Mouse (Mus musculus): ENCODE results near the gene Psg16.

Psg16 gene

DNA sequence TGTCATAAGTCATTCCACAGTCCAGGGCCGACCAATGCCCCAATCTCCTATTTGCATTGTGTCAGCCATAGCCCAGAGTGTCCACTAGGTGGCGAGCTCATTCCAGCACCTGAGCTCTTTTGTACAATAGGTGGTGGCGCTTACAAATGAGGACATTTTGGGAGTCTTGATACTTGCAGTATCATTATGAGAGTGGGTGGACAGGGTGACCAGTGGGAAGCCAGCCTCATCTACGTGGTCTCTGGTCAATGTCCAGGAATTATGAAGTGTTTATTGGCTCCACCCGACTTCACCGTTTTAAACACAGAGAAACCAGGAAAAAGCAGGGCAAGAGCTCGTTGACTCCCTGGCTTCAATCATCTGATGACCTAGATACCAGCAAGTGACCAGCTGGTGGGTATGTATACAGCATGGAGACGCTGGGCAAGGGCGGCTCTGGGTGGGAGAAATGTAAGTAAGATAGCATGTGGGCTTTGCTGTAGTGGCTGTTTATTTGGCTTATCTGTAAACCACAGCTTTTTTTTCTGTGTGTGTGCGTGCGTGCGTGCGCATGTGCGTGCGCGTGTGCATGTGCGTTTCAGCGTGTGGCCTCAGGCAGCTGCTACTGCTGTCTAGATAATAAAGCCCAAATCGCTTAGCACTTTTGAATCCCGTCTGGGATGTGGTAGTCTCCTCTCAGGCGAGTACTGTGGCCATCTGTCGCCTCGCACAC lies at the start of gene Psg16:
Gene Psg16, plus strand, starts transcription at position 137 of the 712 bp plus-strand sequence.
- DNase-seq (ENCODE audit: low spot score) = no peak

- no peak for DNase-seq (ENCODE audit: low spot score)
Measured at GRCm38 (mm10) chr7:17024141-17024540, 49.7 kb upstream of the Psg16 start.

- DNase-seq (ENCODE audit: low spot score) = no peak
Measured at GRCm38 (mm10) chr7:17024814-17025504, 48.9 kb upstream of the Psg16 start.

- no peak for DNase-seq (ENCODE audit: low spot score)
Measured at GRCm38 (mm10) chr7:17025505-17025894, 48.3 kb upstream of the Psg16 start.

- DNase-seq (ENCODE audit: low spot score) = no peak
Measured at GRCm38 (mm10) chr7:17025896-17026622, 47.8 kb upstream of the Psg16 start.

GRCm38 (mm10) chr7:17026710-17027587 lies 46.9 kb upstream of the Psg16 start:
- no peak for DNase-seq (ENCODE audit: low spot score)

GRCm38 (mm10) chr7:17027588-17028343 lies 46.1 kb upstream of the Psg16 start, which contains the start of gene Ppp5c:
Ppp5c (minus strand) TSS chr7:17027924.
- peak; percentile 87 for DNase-seq (ENCODE audit: low spot score)

DNA sequence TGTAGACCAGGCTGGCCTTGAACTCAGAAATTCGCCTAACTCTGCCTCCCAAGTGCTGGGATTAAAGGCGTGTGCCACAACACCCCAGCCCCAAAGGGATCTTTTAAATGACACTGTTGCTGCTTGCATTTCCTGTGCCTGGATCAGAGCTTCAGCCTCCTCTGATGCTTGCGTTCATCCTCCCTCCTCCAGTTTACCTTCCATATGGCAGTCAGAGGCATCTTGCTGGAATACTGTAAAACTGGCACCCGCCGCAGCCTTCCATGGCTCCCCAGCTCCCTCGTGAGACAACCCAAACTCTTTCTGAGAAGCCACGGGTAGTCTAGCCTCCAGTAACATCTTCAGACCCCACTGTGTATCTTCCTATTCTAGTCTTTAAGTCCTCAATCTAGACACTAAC lies 44.9 kb upstream of the Psg16 start:
- DNase-seq (ENCODE audit: low spot score) = no peak

GRCm38 (mm10) chr7:17030239-17030638 lies 43.6 kb upstream of the Psg16 start:
- no peak for DNase-seq (ENCODE audit: low spot score)

GRCm38 (mm10) chr7:17038018-17038695 lies 35.7 kb upstream of the Psg16 start:
- DNase-seq (ENCODE audit: low spot score) = no peak

GRCm38 (mm10) chr7:17039373-17039772 lies 34.5 kb upstream of the Psg16 start:
- no peak for DNase-seq (ENCODE audit: low spot score)

GRCm38 (mm10) chr7:17045743-17046142 lies 28.1 kb upstream of the Psg16 start:
- no peak for DNase-seq (ENCODE audit: low spot score)

DNA sequence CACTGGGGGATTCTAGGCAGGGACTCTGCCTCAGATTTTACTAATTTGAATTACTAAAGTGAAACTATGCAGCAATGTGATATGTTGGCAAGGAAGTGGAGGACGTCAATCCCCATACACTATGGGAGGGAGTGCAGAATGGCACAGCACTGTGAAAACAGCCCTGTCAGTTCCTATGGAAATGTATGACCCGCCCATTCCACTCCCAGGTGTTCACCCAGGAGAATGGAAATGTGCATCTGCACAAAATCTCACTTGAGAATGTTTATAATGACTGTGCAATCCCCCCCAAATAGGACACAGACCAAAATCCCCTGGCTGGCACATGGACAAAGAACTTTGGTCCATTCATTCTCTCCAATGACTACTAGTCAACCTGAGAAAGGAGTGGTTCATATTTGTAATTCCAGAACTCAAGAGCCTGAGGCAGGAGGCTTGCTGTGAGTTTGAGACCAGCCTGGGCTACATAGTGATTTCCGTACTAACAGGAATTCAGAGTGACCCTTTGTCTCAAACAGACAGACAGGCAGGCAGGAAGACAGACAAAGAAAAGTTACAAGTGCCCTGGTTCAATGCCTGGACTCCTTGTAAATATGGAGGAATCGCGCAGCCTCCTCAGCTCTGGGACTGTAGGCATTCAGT lies 26.7 kb upstream of the Psg16 start:
- DNase-seq (ENCODE audit: low spot score) = no peak

DNA sequence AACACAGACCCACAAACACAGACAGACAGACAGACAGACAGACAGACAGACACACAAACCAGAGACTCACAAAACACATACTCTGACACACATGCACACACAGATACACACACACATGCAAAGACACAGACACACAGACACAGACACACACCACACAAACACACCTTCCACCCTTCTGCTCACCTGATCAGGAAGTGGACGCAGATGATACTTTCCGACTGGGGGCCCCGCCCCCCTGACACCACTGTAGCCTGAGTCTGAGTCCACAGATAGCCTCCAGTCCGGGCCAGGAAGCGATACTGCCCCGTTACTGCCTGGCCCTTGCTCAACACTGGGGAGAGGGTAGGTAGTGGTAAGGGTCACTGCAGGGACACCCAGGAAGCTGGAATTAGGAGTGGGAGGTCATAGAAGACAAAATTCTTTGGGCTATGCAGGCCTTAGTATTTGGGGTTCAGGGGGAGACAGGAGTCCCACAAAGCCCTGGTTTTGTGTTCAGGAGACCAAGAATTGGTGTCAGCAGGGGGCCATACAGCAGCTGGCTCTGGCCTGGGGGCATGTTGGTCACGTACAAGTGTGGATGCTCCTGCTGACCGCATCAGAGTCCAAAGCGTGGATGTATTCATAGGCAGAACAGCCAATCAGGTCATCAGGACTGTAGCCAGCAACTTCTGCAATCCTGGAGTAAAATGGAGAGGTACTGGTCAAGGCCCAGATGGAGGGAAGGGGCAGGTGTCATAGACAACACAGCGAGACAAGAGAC lies 25.2 kb upstream of the Psg16 start:
- no peak for DNase-seq (ENCODE audit: low spot score)

- no peak for DNase-seq (ENCODE audit: low spot score)
Measured at GRCm38 (mm10) chr7:17050491-17050890, 23.3 kb upstream of the Psg16 start.

DNA sequence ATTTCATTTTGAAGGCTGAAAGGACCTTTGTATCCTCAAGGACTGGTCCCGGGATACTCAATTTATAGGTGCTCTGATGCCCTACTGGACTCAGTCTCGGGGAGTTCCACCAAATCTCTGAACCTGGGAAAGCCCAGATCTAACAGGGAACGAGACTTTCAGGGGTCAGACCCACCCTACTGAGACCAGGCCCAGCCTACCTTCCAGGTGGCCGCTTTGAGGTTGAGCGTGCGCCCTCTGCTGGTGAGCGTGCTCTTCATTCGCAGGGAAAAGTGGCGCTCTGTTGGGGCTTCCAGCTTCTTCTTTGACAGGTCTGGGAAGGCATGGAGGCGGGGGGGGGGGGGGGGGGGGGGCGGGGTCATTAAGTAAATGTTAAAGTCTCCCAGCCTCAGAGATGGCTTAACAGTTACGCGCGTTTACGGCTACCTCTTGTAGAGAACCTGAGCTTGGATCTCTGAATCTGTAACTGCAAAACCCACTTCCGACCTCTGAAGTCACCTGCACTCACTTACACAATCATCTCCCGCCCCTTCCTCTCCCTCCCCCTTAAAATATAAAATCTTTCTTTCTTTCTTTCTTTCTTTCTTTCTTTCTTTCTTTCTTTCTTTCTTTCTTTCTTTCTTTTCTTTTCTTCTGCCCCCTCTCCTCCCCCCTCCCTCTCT lies 22.8 kb upstream of the Psg16 start:
- peak; percentile 61 for DNase-seq (ENCODE audit: low spot score)

GRCm38 (mm10) chr7:17054325-17054989 lies 19.4 kb upstream of the Psg16 start:
- DNase-seq (ENCODE audit: low spot score) = no peak

DNA sequence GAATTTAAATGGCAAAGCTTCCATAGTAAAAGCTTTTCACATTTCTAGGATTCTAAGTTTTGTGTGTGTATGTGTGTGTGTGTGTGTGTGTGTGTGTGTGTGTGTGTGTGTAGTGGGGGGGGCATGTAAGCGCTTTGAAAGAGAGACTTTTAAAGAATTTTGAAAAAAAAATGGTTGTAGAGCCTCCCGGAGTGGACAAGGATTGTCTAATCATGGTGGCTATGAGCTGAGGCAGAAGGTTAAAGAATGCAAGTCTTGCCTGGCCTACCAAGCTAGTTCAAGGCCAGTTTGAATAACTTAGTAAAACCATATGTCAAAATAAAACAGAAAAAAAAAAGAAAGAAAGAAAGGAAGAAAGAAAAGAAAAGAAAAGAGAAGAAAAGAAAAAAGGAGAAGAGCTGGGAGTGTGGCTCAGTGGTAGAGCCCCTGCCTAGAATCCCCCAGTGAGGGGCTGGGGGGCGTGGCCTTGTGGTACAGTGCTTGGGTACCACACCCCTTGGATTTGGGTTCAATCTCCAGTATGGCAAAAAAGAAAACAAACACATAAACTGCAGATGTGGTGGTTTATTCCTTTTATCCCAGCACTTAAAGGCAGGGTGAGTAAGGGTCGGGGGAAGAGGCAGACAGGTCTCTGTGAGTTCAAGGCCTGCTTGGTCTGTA lies 18.4 kb upstream of the Psg16 start:
- DNase-seq (ENCODE audit: low spot score) = no peak
